Mouse (Mus musculus): Measurements from ENCODE around the gene Ddost. TPM values are rescaled to one million over a fixed set of nuclear protein-coding genes. Genes with fewer than 3 reads are reported as not detected.
A peak's percentile ranks its signal among the peaks of the same experiment; 100 is the strongest.
"Not testable (repeated sequence)": the region's sequence is repeated elsewhere in the genome, so short reads cannot be mapped to it uniquely, and the experiment has no call there.

The Ddost gene
- polyA plus RNA-seq, 1 experiment from 2014 or later, result 164 TPM

GRCm38 (mm10) chr4:138321488-138321887, 17.0 kb downstream of the Ddost start:
- TF ChIP-seq CTCF (IDR thresholded peaks at IDR 0.05), result no peak
- ChIA-PET POLR2A (no interaction called here), CTCF (interaction anchor here (1.3 kb wide), 1 partner anchor 58 kb away, joined by 3 read pairs; no protein-coding TSS in a partner anchor)
- in situ Hi-C loops (cut with MboI; ENCODE audit: low pct_unique_long_range_greater_than_20kb), result no loop called here
- ATAC-seq (no peak), DNase-seq (ENCODE audit: low read depth, low spot score) (no peak)
- no peaks in the 10 kb centered on the region for H3K27me3 ChIP-seq

- no peak for TF ChIP-seq CTCF (IDR thresholded peaks at IDR 0.05)
- ATAC-seq, result no peak
- DNase-seq (ENCODE audit: low read depth, low spot score), result no peak
- ChIA-PET POLR2A (no interaction called here), CTCF (interaction anchor here (1.0 to 1.3 kb wide), 2 partner anchors 56 to 105 kb away, joined by 3 read pairs; no protein-coding TSS in a partner anchor)
- no peaks in the 10 kb centered on the region for H3K27me3 ChIP-seq
- in situ Hi-C loops (cut with MboI; ENCODE audit: low pct_unique_long_range_greater_than_20kb), result no loop called here
These were observed 18.2 kb downstream of the Ddost start for GRCm38 (mm10) chr4:138322692-138323091.

- ChIA-PET CTCF (interaction anchor here (0.9 to 1.3 kb wide), 3 partner anchors 9 to 104 kb away, joined by 3 read pairs; no protein-coding TSS in a partner anchor), POLR2A (no interaction called here)
- TF ChIP-seq CTCF (IDR thresholded peaks at IDR 0.05), result no peak
- in situ Hi-C loops (cut with MboI; ENCODE audit: low pct_unique_long_range_greater_than_20kb), result no loop called here
- DNase-seq (ENCODE audit: low read depth, low spot score) (no peak), ATAC-seq (no peak)
- H3K27me3 ChIP-seq, result no peaks in the 10 kb centered on the region
These were observed 19.2 kb downstream of the Ddost start for GRCm38 (mm10) chr4:138323753-138324152.

- no peak for ATAC-seq
- in situ Hi-C loops (cut with MboI; ENCODE audit: low pct_unique_long_range_greater_than_20kb), result no loop called here
- ChIA-PET CTCF (interaction anchor here (0.9 kb wide), 1 partner anchor 9 kb away, joined by 3 read pairs; no protein-coding TSS in a partner anchor), POLR2A (no interaction called here)
- no peak for DNase-seq (ENCODE audit: low read depth, low spot score)
- TF ChIP-seq CTCF (IDR thresholded peaks at IDR 0.05), result no peak
- no peaks in the 10 kb centered on the region for H3K27me3 ChIP-seq
These were observed 19.9 kb downstream of the Ddost start for GRCm38 (mm10) chr4:138324451-138324850.

GRCm38 (mm10) chr4:138325466-138326076, 21.0 kb downstream of the Ddost start:
- CTCF ChIA-PET, result interaction anchor here (1.2 to 1.6 kb wide), 4 partner anchors 53 to 106 kb away, joined by 3 to 11 read pairs (median 4); no protein-coding TSS in a partner anchor
- no peaks in the 10 kb centered on the region for H3K27me3 ChIP-seq
- POLR2A ChIA-PET, result interaction anchor here (1.2 kb wide), 1 partner anchor 43 kb away, joined by 3 read pairs; no protein-coding TSS in a partner anchor
- no peak for TF ChIP-seq CTCF (IDR thresholded peaks at IDR 0.05)
- no peak for DNase-seq (ENCODE audit: low read depth, low spot score)
- ATAC-seq, result peak; percentile 74
- in situ Hi-C loops (cut with MboI; ENCODE audit: low pct_unique_long_range_greater_than_20kb), result no loop called here

- TF ChIP-seq CTCF (IDR thresholded peaks at IDR 0.05), result no peak
- ChIA-PET POLR2A (interaction anchor here (1.2 kb wide), 2 partner anchors 42 to 53 kb away, joined by 3 to 4 read pairs; no protein-coding TSS in a partner anchor), CTCF (interaction anchor here (1.2 to 1.6 kb wide), 4 partner anchors 53 to 106 kb away, joined by 3 to 11 read pairs (median 4); no protein-coding TSS in a partner anchor)
- DNase-seq (ENCODE audit: low read depth, low spot score) (no peak), ATAC-seq (peak; percentile 58)
- in situ Hi-C loops (cut with MboI; ENCODE audit: low pct_unique_long_range_greater_than_20kb), result no loop called here
- no peaks in the 10 kb centered on the region for H3K27me3 ChIP-seq
These were observed 21.7 kb downstream of the Ddost start, which contains the start of gene Pink1 for GRCm38 (mm10) chr4:138326077-138326695. TSS of gene Pink1 (minus strand) at chr4:138326307.

- in situ Hi-C loops (cut with MboI; ENCODE audit: low pct_unique_long_range_greater_than_20kb); ATAC-seq; H3K27me3 ChIP-seq; DNase-seq (ENCODE audit: low read depth, low spot score): not testable (repeated sequence)
- ChIA-PET CTCF (interaction anchor here (1.3 to 1.6 kb wide), 3 partner anchors 52 to 77 kb away, joined by 3 to 11 read pairs (median 5); no protein-coding TSS in a partner anchor), POLR2A (interaction anchor here (1.2 kb wide), 1 partner anchor 52 kb away, joined by 4 read pairs; no protein-coding TSS in a partner anchor)
These were observed 22.6 kb downstream of the Ddost start for GRCm38 (mm10) chr4:138327155-138327554.

- no peak for TF ChIP-seq CTCF (IDR thresholded peaks at IDR 0.05)
- POLR2A ChIA-PET, result no interaction called here
- DNase-seq (ENCODE audit: low read depth, low spot score) (no peak), ATAC-seq (no peak)
- no peaks in the 10 kb centered on the region for H3K27me3 ChIP-seq
- CTCF ChIA-PET, result no interaction called here
- in situ Hi-C loops (cut with MboI; ENCODE audit: low pct_unique_long_range_greater_than_20kb), result no loop called here
These were observed 23.5 kb downstream of the Ddost start for GRCm38 (mm10) chr4:138327891-138328470.

GRCm38 (mm10) chr4:138330264-138330671, 25.7 kb downstream of the Ddost start:
- ChIA-PET CTCF (no interaction called here), POLR2A (no interaction called here)
- no peaks in the 10 kb centered on the region for H3K27me3 ChIP-seq
- no peak for TF ChIP-seq CTCF (IDR thresholded peaks at IDR 0.05)
- in situ Hi-C loops (cut with MboI; ENCODE audit: low pct_unique_long_range_greater_than_20kb), result no loop called here
- ATAC-seq (no peak), DNase-seq (ENCODE audit: low read depth, low spot score) (no peak)

- no peaks in the 10 kb centered on the region for H3K27me3 ChIP-seq
- no peak for TF ChIP-seq CTCF (IDR thresholded peaks at IDR 0.05)
- in situ Hi-C loops (cut with MboI; ENCODE audit: low pct_unique_long_range_greater_than_20kb), result no loop called here
- no peak for DNase-seq (ENCODE audit: low read depth, low spot score)
- no peak for ATAC-seq
- CTCF ChIA-PET, result no interaction called here
- POLR2A ChIA-PET, result no interaction called here
These were observed 27.1 kb downstream of the Ddost start for GRCm38 (mm10) chr4:138331647-138332046.

GRCm38 (mm10) chr4:138333135-138333534, 28.6 kb downstream of the Ddost start:
- no peak for DNase-seq (ENCODE audit: low read depth, low spot score)
- H3K27me3 ChIP-seq, result no peaks in the 10 kb centered on the region
- ATAC-seq, result no peak
- TF ChIP-seq CTCF (IDR thresholded peaks at IDR 0.05), result no peak
- CTCF ChIA-PET, result no interaction called here
- in situ Hi-C loops (cut with MboI; ENCODE audit: low pct_unique_long_range_greater_than_20kb), result no loop called here
- POLR2A ChIA-PET, result no interaction called here
